Mouse (Mus musculus) G1E (cell line): ENCODE results near the gene Srm. TPM values are rescaled to one million over a fixed set of nuclear protein-coding genes. Genes with fewer than 3 reads are reported as not detected.

Experiments used
- ATAC-seq: 2 replicates; pipeline ENCODE4 v1.8.0; 2016; ENCODE audit warnings: mild to moderate bottlenecking; ENCODE audit not compliant: insufficient number of reproducible peaks, poor library complexity, low FRiP score, severe bottlenecking; ENCODE audit errors: extremely low read depth
- DNase-seq: peaks from one replicate; pipeline ENCODE4 v3.0.0; 2012; ENCODE audit warnings: low spot score
- H3K27me3 ChIP-seq: 2 replicates; pipeline ENCODE4 v1.6.1; 2012; ENCODE audit warnings: mild to moderate bottlenecking, low read length, inconsistent platforms; ENCODE audit not compliant: insufficient read depth
- H3K36me3 ChIP-seq: replicated peaks from 2 replicates; pipeline ENCODE3; 2012; ENCODE audit warnings: mild to moderate bottlenecking, inconsistent platforms
- H3K4me1 ChIP-seq: 2 replicates; pipeline ENCODE4 v1.6.1; 2012; ENCODE audit warnings: low read depth, low read length, inconsistent platforms, mixed read lengths; ENCODE audit not compliant: insufficient read depth
- H3K4me3 ChIP-seq: 2 replicates; pipeline ENCODE4 v1.5.1; 2012; ENCODE audit warnings: low read depth, mild to moderate bottlenecking, inconsistent platforms, low read length, moderate library complexity, mixed read lengths
- H3K9me3 ChIP-seq: replicated peaks from 2 replicates; pipeline ENCODE4 v1.6.1; 2012; ENCODE audit warnings: inconsistent platforms
- CTCF ChIP-seq: IDR thresholded peaks from 2 replicates; pipeline ENCODE4 v1.5.1; 2012; ENCODE audit warnings: low read depth, low read length, inconsistent platforms, mixed read lengths
- GATA1 ChIP-seq: IDR thresholded peaks from 2 replicates; pipeline ENCODE4 v1.6.1; 2012; ENCODE audit warnings: borderline replicate concordance, low read length, inconsistent platforms, mixed read lengths
- GATA2 ChIP-seq: IDR thresholded peaks from 2 replicates; pipeline ENCODE4 v1.6.1; 2012; ENCODE audit warnings: low read depth, low read length, inconsistent platforms, borderline replicate concordance
- POLR2AphosphoS5 ChIP-seq: IDR thresholded peaks from 2 replicates; pipeline ENCODE4 v1.6.1; 2012; ENCODE audit warnings: low read depth, low read length, inconsistent platforms; ENCODE audit not compliant: insufficient replicate concordance
- TAL1 ChIP-seq: conservative IDR thresholded peaks from 2 replicates; pipeline ENCODE4 v1.6.1; 2012; ENCODE audit warnings: low read depth, low read length, inconsistent platforms, mixed read lengths
- polyA plus RNA-seq: library from polyadenylated mRNA; stranded (reverse); fragments of >175 nt; gene quantifications from 2 replicates; pipeline ENCODE4 v1.2.3, GENCODE M21; 2012
- total RNA-seq, 2 experiments: library from RNA; stranded (forward) in 1 of 2; stranded (reverse) in 1 of 2; fragments of 200-1000 nt in 1 of 2; fragments of >200 nt in 1 of 2; fragmentation: Nextera tagmentation in 1 of 2; gene quantifications; 2 replicates each; pipeline ENCODE4 v1.2.3; 2014 to 2017

Srm gene
- total RNA-seq (2014; fragmentation: Nextera tagmentation), result 328 and 436 TPM in 2 replicates
- 37.8 and 39.5 TPM in 2 replicates for total RNA-seq (2017)
- polyA plus RNA-seq, result 379 and 407 TPM in 2 replicates

DNA sequence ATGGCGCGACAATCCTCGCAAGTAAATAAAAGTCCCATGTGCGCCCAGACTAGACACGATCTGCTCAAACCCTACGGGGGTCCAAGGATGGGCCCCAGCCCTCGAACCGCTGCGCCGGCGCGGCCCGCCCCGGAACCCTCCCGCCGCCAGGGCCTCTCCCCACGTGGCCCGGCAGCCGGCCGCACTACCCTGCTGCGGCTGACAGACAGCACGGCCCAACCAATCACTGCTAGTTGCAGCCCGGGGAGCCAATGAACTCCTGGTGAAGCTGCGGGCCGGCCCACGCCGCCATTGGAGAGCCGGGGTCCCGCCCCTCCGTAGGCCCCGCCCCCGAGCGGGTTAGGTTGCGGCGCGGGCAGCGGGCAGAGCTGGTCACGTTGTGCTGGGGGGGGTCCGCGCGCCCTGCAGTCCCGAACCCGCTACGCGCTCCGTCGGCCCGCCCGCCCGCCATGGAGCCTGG lies at the start of gene Srm:
Gene Srm, plus strand, starts transcription at position 333 of the 460 bp plus-strand sequence.
- Histone ChIP-seq H3K36me3 (peaks cover 45% of the 10 kb centered on the region), H3K4me3 (peak within 1 kb of the TSS; percentile 98), H3K27me3 (no peaks in the 10 kb centered on the region; the same call in 1 of the 2 replicates), H3K4me1 (peaks cover 66% of the 10 kb centered on the region), H3K9me3 (no peaks in the 10 kb centered on the region)
- no peak for TF ChIP-seq TAL1
- TF ChIP-seq POLR2AphosphoS5, result no peak
- ATAC-seq, result peak; percentile 99
- DNase-seq, result peak; percentile 100

DNA sequence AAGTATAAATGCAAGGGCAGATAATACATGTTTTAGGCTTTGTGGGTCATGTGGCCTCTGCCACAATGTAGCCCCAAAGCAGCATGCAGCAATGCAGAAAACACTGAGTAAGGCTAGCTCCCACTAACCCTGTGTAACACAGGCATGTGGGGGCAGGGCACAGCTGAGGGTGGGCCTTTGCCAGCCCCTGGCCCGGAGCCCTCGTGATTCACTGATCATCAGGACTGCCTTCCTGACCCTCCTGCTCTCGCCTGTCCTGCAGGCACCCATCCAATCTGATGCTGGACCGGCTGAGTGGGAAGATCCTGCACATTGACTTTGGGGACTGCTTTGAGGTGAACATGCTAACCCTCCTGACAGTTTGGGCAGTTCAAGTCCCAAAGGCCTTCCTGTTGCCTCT lies 42.2 kb upstream of the Srm start:
- DNase-seq, result no peak
- Histone ChIP-seq H3K4me3 (no peak overlapping the region), H3K9me3 (no peaks in the 10 kb centered on the region), H3K4me1 (no peaks in the 10 kb centered on the region), H3K27me3 (no peaks in the 10 kb centered on the region), H3K36me3 (peaks cover 89% of the 10 kb centered on the region)
- ATAC-seq, result no peak
- TF ChIP-seq GATA2, result no peak
- no peak for TF ChIP-seq GATA1
- TF ChIP-seq POLR2AphosphoS5, result no peak
- TF ChIP-seq CTCF, result no peak
- TF ChIP-seq TAL1, result no peak

DNA sequence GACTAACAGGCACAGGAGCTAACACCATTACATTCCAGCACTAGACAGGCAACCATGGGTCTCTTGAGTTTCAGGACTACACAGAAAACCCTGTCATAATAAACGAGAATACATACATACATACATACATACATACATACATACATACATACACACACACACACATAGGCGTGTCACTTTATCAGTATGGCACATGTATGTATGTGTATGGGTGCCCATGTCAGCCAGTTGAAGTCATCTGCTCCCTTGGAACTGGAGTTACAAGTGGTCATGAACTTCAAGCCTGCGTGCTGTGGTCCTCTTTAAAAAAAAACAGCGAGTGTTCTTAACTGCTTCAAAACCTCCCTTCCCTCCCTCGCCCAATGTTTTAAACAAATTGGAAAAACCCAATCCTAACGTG lies 33.5 kb upstream of the Srm start:
- Histone ChIP-seq H3K4me1 (peaks cover 11% of the 10 kb centered on the region), H3K36me3 (peaks cover 71% of the 10 kb centered on the region), H3K27me3 (no peaks in the 10 kb centered on the region), H3K9me3 (no peaks in the 10 kb centered on the region), H3K4me3 (peak overlapping the region; percentile 80)
- ATAC-seq (no peak), DNase-seq (no peak)
- no peak for TF ChIP-seq TAL1

DNA sequence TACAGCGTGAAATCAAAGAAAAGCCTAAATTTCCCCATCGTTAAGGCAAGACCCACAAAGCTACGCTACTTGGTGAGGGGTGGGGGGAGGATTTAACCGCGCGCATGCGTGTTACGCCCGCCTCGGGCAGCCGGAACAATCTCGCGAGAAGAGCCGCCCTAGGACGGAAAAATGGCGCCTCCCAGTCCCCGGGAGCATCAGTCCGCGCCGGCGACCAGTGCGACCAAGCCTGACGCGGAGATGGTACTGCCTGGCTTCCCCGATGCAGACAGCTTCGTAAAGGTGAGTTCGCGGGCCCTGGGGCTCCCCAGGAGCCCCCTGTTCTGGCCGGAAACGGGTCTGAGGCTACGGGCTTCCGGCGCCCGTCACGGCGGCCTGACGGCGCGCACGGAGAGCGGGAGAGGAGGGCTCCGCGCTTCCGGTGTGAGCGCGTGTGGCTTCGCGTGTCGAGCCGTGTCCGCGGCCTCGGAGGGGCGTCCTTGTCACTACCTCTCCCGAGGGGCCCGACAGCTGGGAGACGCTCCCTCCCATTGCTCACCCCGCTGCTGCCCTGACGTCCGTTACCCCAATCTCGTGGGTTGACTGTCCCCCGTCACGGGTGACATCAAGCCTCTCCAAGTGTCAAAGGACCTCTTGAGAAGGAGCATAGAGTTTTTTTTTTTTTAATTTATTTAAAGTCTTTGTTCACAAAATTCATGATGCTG lies 32.9 kb upstream of the Srm start, which contains the start of gene Exosc10:
Gene Exosc10, plus strand, starts transcription at position 133 of the 704 bp plus-strand sequence.
- peak within 1 kb of the TSS; percentile 80 for H3K4me3 ChIP-seq
- H3K27me3 ChIP-seq, result no peaks in the 10 kb centered on the region
- ATAC-seq, result peak; percentile 45
- H3K36me3 ChIP-seq, result peaks cover 71% of the 10 kb centered on the region
- DNase-seq, result peak; percentile 85
- TF ChIP-seq GATA2 (no peak), POLR2AphosphoS5 (no peak), GATA1 (no peak), TAL1 (no peak), CTCF (no peak)
- no peaks in the 10 kb centered on the region for H3K9me3 ChIP-seq
- H3K4me1 ChIP-seq, result peaks cover 13% of the 10 kb centered on the region

DNA sequence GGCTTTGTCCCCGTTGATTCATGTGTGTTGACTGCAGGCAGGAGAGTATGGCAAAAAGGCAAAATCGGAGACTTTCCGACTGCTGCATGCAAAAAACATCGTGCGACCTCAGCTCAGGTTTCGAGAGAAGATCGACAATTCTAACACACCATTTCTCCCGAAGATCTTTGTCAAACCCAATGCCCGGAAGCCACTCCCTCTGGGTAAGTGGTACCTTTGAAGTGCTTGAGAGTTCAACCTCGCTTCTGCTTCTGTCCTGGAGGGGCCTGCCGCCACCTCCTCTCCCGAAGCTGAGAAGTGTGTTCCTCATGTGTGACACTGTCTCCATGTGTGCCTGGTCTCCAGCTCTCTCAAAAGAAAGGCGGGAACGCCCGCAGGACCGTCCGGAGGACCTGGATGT lies 28.6 kb upstream of the Srm start:
- Histone ChIP-seq H3K27me3 (no peaks in the 10 kb centered on the region), H3K4me3 (no peak overlapping the region), H3K36me3 (peaks cover 77% of the 10 kb centered on the region), H3K4me1 (peaks cover 12% of the 10 kb centered on the region), H3K9me3 (no peaks in the 10 kb centered on the region)
- TF ChIP-seq GATA2, result no peak
- DNase-seq (no peak), ATAC-seq (no peak)

DNA sequence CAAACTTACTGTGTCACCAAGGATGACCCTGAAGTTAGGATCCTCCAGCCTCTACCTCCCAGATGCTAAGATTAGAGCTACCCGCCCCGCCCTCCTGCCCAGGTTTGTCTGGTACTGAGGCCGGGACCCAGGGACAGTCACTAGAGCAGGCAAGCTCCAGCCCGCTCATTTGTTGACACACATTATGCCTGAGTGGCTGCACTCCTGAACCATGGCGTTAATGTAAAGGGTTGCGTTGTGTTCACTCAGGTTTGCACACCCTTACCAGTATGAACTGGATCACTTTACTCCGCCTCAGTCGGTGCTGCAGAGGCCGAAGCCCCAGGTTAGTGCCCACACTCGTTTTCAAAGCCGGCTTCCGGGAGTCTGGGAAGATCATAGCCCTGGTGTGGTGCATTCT lies 27.7 kb upstream of the Srm start:
- H3K36me3 ChIP-seq, result peaks cover 86% of the 10 kb centered on the region
- H3K27me3 ChIP-seq, result no peaks in the 10 kb centered on the region; the same call in 1 of the 2 replicates
- TF ChIP-seq TAL1 (no peak), CTCF (no peak), GATA1 (no peak), POLR2AphosphoS5 (no peak), GATA2 (no peak)
- peaks cover 6% of the 10 kb centered on the region for H3K4me1 ChIP-seq
- DNase-seq (no peak), ATAC-seq (no peak)
- no peak overlapping the region for H3K4me3 ChIP-seq
- no peaks in the 10 kb centered on the region for H3K9me3 ChIP-seq

DNA sequence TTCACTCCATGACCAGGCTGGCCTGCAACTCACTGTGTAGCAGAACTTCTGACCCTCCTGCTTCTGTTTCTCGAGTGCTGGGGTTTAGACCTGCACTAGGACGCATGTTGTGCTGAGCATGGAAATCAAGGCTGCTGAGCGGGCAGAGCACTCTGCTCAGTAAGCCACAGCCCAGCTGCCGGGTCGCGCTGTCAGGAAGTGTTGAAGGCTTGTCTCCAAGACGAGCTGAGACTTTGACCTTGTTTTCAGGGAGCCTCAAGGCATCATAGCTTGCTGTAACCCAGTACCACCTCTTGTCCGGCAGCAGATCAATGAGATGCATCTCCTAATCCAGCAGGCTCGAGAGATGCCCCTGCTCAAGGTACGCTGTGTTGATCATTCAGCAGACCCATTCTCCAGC lies 21.2 kb upstream of the Srm start:
- H3K9me3 ChIP-seq, result no peaks in the 10 kb centered on the region
- 0 out of 2 replicates have a peak, but pooled peaks cover 2% of the 10 kb centered on the region for H3K4me1 ChIP-seq
- DNase-seq, result no peak
- H3K36me3 ChIP-seq, result peaks cover 98% of the 10 kb centered on the region
- no peak for ATAC-seq
- TF ChIP-seq POLR2AphosphoS5 (no peak), TAL1 (no peak), CTCF (no peak), GATA2 (no peak), GATA1 (no peak)
- H3K27me3 ChIP-seq, result no peaks in the 10 kb centered on the region; the same call in 1 of the 2 replicates
- no peak overlapping the region for H3K4me3 ChIP-seq
